Mouse (Mus musculus): ENCODE results near the gene Dst.
"Not testable (repeated sequence)": the region's sequence is repeated elsewhere in the genome, so short reads cannot be mapped to it uniquely, and the experiment has no call there.

DNA sequence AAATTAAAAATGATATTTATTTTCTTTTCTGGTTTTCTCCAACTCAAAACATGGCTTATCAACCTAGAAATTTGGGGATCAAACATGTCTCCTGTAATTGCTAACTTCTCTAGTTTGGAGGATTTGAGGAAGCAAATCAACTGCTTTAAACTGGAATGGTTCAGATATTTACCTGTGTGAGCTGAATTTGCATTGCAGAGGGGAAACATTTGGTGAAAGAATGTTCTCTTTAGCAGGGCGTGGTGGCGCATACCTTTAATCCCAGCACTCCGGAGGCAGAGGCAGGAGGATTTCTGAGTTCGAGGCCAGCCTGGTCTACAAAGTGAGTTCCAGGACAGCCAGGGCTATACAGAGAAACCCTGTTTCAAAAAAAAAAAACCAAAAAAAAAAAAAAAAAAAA lies 158.4 kb downstream of the Dst start:
- not testable (repeated sequence) for TF ChIP-seq POLR2A (IDR thresholded peaks at IDR 0.05; ENCODE audit: insufficient read depth, low read depth, low read length); CTCF (IDR thresholded peaks at IDR 0.05); EP300 (IDR thresholded peaks at IDR 0.05; ENCODE audit: insufficient read depth, low read depth, low read length)
